Mouse (Mus musculus): ENCODE results near the gene Dnttip2.
A peak's percentile ranks its signal among the peaks of the same experiment; 100 is the strongest.

Dnttip2 gene

DNA sequence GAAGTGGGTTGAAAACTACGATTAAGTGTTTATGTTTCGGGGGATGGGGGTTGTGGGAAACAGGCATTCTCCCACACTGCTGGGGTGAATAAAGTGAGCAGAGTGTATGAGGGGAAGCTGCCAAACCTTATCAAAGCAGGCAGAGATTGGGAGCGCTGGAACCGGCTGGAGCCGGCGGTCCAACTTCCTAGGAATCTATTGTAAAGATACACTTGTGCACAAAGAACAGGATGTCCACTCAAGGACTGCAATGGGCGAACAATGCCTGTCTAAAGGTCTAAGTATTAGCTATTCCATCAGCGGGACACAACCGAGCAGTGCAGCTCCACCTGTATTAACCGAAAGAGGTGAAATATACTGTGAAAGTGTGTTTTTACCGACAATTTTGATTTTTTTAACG, 17.6 kb downstream of the Dnttip2 start:
- DNase-seq, result peak; percentile 33

DNA sequence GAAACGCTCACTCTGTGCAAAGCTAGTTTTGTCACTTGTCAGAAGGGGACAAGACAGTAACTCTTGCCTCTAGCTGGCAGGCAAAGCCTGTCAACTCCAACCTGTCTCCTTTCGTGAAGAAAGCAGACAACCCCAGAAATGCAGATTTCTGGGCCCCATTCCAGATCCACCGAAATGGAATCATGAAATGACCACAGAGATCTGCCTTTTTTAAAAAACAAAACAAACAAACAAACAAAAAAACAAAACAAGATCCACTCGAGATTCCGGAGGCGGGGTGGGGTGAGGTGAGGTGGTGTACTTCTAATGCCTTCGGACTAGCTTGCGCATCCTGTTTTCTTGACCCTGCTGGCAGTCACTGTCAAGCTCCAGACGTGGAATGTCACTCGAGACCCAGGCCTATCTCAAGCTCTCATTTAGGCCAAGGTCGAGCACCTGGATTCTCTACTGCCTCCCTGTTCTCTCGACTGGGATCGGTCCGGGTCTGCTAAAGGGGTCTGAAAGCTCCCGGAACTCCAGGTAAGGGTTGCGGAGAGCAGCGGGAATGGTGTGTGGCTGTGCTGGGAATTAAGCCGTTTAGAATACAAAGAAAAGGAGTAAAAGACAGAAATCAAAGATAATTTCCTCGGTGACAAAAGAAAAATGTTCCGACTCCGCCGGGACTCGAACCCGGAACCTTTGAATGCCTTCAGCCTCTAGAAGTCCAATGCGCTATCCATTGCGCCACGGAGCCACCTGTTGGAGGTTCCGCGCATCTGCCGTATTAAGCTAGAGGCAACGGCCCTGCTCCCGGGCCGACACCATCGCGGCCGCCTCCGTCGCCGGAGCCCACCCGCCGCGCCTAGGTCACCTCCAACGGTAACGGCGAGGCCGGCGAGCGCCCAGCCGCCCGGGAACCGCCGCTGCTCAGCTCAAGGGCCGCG, 18.4 kb downstream of the Dnttip2 start:
- peak; percentile 98 for DNase-seq

- no peak for DNase-seq
Observed at GRCm38 (mm10) chr3:122293223-122293953, 19.2 kb downstream of the Dnttip2 start.

DNA sequence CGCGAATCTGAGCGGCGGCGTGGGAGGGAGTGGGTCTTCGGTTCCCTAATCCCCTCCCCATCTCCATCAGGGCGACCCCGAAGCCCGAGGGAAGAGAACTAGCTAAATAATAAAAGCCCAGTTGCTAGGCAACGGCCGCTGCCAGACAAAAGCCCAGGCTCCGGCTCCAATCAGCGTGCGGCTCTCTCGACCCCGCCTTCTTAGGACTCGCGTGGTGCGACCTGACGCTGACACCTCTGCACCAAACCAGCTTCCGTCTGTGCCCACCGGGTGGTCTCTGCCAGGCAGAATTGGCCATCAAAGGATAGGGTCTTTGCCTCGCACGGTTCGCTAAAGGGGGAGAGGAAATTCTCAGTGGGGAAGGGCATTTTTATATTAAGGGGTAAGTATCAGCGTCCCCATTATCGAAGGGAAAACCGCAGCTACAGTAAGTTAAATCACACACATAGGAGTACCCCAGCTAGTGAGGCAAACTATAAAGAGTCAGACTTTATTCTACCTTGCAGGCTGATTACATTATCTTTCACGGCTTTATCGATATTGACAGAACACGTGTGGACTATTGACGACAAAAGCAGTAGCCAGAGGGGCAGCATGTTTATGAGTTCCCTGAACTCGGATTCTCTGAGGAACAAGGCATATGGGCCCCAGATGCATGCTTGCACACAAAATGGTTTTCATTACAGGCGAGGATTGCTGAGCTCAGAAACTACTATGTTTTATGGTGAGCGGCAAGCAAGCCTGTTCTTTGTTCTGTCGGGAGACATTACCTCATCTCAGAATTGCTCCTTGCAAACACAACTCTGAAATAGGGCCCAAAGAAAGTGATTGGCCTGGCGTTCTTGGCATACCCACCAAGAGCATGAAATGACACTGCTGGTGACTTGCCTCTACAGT, 20.0 kb downstream of the Dnttip2 start, which contains the start of gene Bcar3:
Gene Bcar3, plus strand, starts transcription at position 183 of the 897 bp plus-strand sequence.
- peak; percentile 93 for DNase-seq

GRCm38 (mm10) chr3:122295511-122295910, 21.3 kb downstream of the Dnttip2 start:
- peak; percentile 58 for DNase-seq

DNA sequence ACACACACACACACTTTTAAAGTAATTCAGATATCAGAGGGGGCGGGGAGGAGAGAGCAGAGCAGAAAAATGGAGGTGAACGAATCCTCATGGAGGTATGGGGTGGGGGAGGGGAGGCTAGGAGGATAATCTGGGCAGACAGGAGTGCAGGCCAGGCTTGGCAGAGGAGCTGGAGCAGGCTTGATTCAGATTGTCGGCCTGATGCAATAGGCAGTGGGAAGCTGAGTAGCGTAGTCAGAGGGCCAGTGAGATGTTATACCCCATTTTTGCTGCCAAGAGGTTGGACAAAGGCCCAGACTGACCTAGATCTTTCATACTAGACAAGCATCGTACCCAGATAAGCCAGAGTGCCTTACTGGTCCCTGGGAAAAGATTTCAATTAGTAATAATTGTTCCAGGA, 22.8 kb downstream of the Dnttip2 start:
- DNase-seq, result no peak

DNA sequence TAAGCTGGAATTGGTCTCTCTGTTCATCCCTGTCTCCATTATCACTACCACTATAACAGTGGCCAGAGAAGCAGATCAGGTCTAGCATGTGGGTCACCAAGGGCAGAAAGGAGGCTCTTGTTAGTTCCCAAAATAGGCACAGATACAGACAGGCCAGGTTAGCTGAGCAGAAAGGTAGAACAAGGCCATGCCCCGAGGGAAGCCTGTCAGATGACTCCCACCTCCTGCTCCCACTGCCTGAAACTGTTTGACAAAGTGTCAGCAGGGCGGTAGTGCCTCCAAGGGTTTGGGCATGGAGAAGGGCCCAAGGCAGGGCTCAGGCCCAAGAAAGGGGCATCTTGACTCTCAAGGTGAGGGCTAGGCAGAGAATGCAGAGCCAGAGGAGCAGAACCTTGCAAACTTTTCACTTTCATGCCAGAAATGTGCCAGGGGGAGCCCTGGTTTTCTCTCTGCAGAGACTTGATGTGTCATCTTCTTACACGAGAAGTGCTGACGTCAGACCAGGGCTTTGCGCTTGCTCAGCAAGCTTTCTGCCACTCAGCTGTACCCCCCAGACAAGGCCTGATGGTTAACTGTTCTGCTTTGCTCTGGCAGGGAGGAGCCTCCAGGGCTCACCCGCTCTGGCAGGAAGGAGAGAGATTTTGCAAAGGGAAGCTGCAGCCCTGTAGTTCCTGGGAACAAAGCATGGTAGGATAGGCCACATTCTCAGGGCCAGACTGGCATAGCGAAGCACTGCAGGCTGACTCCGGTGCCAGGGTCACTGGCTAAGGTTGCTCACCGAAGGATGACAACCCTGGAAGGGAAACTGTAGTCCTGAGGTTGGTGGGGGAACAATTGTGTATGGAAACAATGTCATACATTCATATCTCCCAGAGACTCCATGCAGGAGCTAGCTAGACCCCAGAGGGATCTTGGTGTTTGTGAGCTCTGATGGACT, 27.1 kb downstream of the Dnttip2 start:
- peak; percentile 14 for DNase-seq

GRCm38 (mm10) chr3:122304560-122304959, 30.4 kb downstream of the Dnttip2 start:
- DNase-seq, result no peak

DNA sequence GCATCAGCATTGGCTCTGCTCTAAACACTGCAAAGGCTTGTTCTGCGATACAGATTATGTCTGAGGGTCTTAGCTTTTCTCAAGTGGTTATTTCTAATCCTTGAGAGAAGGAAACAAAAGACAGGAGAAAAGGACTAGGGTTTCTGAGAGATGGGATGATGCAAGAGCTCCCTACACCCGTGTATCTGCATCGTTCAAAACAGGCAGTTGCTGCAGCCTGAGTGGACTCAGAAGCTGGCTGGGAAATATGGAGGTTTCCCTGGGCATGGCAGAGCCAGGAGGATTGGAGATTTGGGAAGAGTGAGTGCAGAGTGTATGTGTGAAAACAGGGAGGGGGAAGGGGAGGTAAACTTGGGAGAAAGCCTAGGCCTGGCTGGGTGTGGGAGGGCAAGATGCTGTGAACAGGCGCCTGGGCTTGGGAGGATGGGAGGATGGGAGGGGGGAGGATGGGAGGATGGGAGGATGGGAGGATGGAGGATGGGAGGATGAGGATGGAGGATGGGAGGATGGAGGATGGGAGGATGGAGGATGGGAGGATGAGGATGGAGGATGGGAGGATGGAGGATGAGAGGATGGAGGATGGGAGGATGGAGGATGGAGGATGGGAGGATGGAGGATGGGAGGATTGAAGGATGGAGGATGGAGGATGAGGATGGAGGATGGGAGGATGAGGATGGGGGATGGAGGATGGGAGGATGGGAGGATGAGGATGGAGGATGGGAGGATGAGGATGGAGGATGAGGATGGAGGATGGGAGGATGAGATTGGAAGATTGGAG, 33.9 kb downstream of the Dnttip2 start:
- no peak for DNase-seq

- no peak for DNase-seq
Observed at GRCm38 (mm10) chr3:122308981-122309380, 34.8 kb downstream of the Dnttip2 start.

- peak; percentile 91 for DNase-seq
Observed at GRCm38 (mm10) chr3:122312078-122312477, 37.9 kb downstream of the Dnttip2 start.

DNA sequence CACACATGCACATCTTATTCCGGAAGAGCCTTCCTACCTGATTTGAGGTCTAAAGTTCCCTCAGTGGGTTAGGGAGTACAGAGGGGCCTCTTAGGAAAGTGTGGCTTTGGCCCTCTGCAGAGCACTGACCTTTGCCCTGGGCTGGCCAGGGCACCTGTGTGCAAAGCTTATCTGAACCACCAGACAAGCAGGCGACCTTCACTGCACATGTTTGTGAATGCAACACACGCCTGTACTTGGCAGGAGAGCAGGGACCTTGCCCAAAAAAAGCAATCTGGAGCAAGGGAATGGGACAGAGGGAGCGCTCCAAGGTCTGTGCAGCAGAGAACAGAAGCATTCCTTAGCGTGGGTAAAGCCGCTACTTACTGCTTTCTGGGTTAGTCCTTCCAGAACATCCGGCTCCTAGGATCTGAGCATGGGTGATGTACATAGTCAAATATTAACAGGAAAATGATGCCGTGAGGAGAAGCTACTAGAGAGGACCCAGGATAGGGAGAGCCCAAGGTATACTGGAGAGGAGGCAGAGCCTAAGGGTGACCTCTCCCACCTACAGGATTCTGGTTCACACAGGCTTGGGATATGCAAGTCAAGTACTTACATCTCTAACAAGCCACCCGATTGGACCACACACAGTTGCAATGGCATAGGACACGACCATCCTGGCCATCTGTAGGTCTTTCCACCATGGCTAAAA, 38.9 kb downstream of the Dnttip2 start:
- no peak for DNase-seq

DNA sequence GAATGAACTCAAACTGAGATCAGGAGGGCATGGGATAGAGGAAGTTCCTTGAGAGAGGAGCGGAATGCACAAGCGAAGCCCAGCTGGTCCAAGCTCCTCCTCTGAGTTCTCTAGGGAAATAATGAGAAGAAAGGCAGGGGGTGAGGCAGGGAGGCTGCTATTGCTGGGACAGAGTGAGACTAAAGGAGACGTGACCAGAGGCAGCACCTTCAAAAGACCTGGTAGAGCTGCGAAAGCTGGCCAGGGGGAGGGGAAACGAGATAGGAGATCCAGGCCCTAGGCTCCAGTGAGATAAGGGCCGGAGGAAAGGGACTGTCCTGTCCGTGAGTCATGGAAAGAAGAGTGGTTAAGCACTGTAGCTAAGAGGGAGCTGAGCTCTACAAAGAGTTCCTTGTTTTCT, 39.7 kb downstream of the Dnttip2 start:
- no peak for DNase-seq

- no peak for DNase-seq
Observed at GRCm38 (mm10) chr3:122316621-122317020, 42.4 kb downstream of the Dnttip2 start.

GRCm38 (mm10) chr3:122317339-122317738, 43.2 kb downstream of the Dnttip2 start:
- no peak for DNase-seq

- no peak for DNase-seq
Observed at GRCm38 (mm10) chr3:122322226-122322625, 48.0 kb downstream of the Dnttip2 start.

DNA sequence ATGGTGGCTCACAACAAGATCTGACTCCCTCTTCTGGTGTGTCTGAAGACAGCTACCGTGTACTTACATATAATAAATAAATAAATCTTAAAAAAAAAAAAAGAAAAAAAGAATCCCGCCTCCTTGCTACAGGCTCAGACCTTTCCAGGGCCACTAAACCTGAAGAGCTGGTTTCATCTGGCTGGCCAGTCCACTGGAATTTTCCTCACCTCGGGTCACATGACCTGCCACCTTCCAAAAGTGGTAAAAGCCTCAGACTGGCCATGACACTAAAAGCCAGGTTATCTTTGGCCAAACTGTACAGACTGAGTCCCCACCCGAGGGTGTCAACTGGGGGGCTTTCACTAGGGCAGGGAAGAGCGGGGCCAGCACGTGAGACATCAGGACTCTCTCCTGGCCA, 49.7 kb downstream of the Dnttip2 start:
- DNase-seq, result no peak

GRCm38 (mm10) chr3:122324528-122324927, 50.3 kb downstream of the Dnttip2 start:
- no peak for DNase-seq

GRCm38 (mm10) chr3:122330484-122330883, 56.3 kb downstream of the Dnttip2 start:
- no peak for DNase-seq

DNA sequence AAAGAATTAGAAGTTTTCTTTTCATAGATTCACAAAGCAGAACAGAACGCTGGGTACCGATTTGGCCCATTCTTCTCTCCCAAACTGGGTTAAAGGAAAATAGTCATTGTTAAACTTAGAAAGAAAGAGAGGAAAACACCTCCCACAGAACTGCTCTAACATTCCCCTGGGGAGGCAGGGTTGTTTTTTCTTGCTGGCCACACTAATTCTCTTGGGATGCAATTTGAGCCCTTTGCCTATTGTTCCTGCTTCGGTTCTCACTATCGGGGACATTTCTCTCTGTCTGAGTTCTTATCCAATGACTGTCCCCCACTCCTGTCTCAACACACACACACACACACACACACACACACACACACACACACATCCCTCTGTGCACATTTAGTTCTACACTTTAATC, 59.3 kb downstream of the Dnttip2 start:
- no peak for DNase-seq

Data from lung, postnatal 14 days (tissue).